Mouse (Mus musculus) heart, postnatal 0 days (tissue): ENCODE results near the gene Zranb3.

ENCODE experiments used
- CTCF ChIP-seq: IDR thresholded peaks from 2 replicates; pipeline ENCODE4 v1.5.1; 2016; ENCODE audit warnings: antibody characterized with exemption, control low read depth, low read depth
- EP300 ChIP-seq: IDR thresholded peaks from 2 replicates; pipeline ENCODE4 v1.6.1; 2016; ENCODE audit warnings: antibody characterized with exemption, low read depth

GRCm38 (mm10) chr1:128068945-128069397, 33.9 kb downstream of the Zranb3 start:
- TF ChIP-seq CTCF (no peak), EP300 (no peak)
